Mouse (Mus musculus) 416B (cell line): ENCODE measurements around the gene Dusp23.

Experiments used
- DNase-seq: peaks from one replicate; pipeline ENCODE4 v3.0.0; 2011; ENCODE audit warnings: low read depth

Dusp23 gene

DNA sequence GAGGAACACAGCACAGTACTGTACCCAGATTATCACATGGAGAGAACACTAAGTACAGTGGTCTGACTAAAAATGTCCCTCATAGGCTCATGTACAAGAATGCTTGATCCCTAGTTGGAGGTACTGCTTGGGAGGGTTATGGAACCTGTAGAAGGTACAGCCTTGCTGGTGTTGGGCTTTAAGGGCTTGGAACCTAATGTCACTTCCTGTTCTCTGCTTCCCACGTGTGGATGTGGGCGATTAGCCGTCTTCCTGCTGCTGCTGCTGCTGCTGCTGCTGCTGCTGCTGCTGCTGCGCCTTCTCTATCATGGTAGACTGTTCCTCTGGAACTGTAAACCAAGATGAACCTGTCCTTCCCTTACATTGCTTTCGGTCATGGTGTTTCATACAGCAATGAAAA, 9.2 kb downstream of the Dusp23 start:
- DNase-seq: no peak

DNA sequence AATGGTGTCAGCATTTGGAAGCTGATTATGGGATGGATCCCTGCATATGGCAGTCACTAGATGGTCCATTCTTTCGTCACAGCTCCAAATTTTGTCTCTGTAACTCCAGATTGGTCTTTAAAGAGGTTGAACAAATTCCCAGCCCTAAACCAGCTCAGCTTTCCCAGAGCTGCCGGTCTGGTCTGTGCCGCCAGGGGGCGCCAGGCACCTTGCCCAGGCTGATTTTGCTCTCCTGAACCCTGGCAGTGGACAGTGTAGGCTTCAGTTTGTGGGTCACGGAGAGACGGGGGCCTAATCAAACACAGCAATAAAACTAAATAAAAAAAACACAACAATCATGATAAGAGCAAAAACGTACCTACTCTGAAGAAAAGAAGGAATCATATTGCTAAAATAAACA, 13.5 kb downstream of the Dusp23 start:
- peak; percentile 63 for DNase-seq

DNA sequence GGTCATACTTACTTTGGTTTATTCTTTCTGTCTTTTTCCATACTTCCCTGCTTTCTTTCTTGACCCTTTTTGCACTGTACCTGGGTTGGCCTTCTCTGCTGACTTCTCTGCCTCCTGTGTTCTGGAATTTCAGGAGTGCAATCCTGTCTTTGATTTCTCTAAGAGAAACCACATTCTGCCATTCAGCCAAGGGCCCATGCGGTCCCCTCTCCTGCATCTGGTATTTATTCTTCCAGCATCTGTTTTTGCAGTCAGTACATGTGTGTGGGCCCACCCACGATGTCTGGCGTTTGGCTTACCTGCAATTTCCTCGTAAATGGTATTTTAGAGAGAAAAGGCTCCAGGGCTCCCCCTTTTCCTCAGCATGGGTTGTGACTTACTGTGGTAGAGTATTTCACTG, 14.6 kb downstream of the Dusp23 start:
- DNase-seq: no peak

DNA sequence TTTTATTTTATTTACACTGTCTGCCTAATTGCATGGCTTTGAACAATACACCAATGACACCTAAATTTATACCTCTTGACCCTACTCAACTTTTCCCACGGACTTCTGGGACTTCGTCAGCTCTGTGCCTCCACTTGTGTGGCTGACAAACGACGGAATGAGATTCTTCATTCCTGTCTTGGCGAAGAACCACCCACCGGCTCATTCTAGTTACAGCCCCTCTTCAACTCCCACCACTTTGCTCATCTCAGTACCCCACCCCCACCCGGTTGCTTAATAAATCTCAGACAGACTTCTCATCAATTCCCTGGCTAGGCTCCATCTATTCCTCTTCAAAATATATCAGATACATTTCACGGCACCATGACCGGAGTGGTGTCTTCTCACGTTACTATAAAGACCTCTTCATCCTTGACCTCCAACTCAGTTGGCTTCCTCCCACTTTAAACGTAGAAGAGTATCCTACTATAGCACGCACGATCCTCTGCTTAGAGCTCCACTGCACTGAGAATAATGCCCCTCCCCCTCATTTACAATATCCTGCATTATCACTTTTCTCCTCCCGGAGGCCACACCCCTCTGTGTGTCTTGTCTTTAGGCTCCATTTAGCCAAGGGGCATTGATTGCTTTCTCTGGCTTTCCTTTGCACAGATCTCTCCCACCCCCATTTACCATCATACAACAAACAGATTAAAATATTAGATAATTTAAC, 15.2 kb downstream of the Dusp23 start:
- no peak for DNase-seq

DNA sequence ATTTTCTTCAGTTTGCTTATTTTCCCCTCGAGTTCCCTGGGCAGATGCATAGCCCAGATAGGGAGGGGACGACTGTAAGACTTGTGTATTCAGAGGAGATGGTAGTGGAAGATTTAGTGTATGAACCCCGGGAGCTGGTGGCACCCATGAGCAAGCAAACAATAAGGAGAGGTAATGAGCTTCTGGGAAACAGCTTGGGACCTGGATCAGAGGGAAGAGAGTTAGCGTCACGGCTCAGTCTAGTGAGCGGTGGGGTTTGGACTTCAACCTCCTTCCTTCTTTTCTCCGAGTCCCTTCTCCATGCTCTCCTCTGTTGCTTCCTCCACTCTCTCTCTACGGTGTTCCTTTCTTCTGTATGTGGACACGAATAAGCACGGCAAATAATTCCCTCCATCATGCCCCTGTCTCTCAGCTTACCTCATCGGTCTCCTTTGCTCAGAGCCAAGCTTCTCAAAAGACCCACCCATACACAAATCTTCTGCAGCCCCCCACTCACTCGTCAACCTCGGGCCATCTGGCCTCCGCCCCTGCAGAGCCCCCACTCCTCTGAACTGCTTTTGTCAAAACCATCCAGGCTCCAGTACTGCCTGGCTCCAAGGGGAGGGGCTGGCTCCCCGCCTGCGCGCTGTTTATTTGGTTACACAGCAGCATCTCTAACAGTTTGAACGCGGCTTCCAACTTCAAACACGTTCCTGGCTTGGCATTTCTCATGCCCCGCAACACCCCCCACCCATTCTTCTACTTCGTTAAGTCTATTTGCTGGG, 16.0 kb downstream of the Dusp23 start:
- DNase-seq: no peak

DNA sequence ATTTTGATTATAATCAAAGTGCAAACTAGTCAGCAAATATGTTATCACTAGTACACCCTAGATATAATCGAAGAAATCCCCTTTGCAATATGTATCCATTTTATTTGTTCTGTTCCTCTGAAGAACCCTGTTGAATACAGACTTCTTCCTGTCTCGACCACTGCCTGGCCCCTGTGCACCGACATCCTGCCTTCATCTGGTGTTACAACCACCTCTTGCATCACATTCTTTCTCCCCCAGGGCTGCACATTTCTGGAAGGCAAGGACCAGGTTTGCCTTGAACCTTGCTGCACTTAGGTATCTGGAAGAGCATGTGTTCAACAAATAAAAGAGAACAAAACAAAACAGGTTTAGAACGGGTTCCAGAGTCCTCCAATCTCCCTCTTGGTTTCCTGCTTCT, 17.4 kb downstream of the Dusp23 start:
- peak; percentile 27 for DNase-seq

DNA sequence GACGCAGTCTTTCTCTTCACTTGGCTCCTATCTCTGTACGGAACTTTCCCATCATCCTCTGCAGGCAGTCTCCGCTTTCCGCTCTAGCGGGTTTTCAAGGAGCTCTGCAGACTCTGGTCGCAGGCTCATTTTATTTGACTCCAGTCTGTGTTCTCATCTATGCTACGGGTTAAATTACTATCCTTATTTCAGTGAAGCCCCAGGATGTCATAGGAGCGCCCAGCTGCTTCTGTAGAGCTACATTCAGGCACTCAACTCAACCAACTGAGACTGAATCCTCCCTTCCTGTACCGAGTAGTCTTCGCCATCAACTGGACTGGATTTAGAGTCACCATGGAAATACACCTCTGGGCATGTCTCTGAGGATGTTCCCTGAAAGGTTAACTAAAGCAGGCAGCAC, 18.1 kb downstream of the Dusp23 start:
- no peak for DNase-seq

DNA sequence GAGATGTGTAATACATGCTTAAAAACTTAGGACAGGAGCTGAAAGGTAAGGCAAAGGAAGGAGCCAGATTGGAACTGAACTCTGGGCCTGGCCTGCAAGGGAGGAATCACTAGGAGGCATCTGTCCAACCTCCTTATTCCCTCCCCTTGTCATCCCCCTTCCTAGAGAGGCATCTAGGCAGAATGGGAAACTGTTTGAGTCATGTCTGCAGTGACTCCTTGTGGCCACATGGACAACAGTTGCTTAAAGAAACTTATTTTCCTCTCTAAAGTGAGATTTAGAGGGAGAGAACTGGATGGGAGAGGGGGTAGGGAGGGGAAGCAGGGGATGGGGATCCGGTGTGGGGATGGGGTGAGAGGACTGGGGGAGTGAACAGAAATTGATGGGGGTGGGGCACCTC, 20.0 kb downstream of the Dusp23 start:
- DNase-seq: peak; percentile 55

DNA sequence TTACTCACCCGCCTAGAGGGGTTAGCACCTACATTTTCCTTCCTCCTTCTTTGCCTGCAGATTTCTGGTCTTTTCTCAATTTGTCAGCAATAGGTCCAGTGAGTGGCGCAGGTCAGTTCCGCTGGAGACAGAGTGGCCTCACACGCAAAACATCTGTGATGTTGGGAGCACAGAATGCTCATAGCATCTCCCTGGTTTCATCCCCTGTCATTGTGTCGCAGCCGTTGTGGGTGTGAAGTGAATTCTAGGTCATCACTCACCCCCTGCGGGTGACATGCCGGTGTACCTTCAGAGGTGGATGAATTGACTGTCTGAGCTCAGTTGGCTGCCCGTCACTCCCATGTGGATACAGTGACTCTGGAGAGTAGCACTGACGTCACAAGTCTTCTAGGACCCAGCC, 21.5 kb downstream of the Dusp23 start:
- no peak for DNase-seq

DNA sequence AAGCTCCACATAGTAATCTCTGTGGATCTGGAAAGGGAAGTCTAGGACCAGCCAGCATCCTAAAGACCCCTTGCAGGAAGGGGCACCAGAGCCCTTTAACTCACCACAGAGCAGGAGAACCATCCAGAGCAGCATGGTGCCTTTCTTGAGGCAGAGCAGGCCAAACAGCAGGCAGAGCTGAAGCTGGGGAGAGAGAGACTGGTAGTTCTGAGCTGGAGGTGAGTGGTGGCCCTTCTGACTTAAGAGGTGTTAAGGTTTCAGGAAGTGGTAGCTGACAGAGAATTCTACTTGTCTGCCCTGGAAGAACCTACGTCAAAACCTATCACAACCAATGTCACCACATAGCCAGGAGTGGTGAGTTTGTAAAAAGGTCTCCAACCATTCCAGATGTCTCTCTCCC, 30.4 kb downstream of the Dusp23 start, which contains the start of gene Fcrl6:
Gene Fcrl6 (minus strand): TSS at position 226 of the 400 bp plus-strand sequence.
- DNase-seq: no peak

DNA sequence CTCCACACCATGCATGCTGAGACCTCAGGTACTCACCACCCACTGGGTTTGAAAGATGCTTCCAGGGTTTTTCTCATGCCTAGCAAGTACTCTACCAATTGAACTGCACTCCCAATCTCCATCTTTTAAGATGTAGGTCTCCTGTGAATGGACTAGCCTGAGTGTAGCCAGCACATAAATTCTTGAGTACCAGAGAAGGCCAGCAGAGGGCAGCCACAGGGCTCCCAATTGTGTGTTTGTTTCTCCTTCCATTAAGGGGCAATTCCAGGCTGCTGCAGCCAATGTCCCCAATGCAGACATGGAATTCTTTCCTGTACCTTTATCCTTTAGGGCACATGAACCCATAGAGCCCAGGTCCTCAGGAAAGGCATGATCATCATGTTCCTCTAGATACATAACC, 38.3 kb downstream of the Dusp23 start:
- DNase-seq: peak; percentile 45

DNA sequence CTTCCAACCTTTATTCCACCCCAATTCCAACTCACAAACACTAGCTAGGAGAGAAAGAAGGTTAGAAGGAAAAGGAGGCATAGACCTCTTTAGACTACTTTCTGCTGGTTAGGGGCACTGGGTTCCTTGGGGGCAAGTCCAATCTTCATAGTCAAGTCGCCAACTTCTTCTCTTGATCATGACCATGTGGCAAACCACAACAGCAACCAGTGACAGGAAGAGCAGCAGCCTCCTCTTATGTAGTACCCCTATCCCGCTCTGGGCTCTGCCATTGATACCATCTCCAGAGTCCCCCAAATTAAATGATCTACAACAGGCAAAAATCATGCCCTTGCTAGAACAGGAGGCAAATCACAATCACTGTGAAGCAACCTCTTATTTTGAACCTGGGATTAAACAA, 38.8 kb downstream of the Dusp23 start:
- DNase-seq: no peak

DNA sequence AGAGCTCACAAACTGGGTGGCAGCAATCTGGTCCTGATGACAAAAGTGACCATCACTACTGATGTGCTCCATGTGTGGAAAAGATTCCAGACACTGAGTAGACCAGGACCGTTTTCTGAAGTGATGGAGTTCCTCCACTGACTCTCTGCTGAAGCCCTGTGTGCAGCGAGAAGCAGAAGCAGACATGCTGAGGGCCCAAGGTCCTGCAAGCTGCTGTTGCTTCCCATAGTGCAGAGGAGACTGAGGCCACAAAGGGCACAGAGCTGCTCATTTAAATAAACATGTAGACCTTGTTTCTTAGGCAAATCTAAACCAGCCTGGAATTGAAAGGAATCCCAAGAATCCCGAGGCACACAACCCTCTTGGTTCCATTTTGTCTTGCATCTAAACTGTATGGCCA, 39.4 kb downstream of the Dusp23 start:
- DNase-seq: no peak

DNA sequence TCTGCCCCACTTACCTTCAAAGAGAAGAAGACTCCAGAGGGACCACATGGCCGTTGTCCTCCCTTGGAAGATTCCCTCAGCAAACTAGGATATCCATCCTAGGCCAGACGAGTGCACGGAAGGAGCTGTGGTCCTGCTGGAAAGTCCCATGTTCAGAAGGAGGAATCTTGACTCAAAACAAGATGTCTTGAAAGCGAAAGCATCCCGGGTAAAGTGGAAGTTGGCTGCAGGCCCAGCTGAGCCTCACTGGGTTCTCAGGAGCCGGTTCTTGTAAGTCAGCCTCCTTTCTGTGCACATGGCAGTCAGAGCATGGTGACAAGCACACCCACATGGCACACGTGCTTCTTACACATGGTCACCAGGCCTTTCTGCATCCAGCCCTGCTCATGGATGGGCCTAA, 42.4 kb downstream of the Dusp23 start, which contains the start of gene Slamf8:
Gene Slamf8 (minus strand): TSS at position 184 of the 400 bp plus-strand sequence.
- no peak for DNase-seq

DNA sequence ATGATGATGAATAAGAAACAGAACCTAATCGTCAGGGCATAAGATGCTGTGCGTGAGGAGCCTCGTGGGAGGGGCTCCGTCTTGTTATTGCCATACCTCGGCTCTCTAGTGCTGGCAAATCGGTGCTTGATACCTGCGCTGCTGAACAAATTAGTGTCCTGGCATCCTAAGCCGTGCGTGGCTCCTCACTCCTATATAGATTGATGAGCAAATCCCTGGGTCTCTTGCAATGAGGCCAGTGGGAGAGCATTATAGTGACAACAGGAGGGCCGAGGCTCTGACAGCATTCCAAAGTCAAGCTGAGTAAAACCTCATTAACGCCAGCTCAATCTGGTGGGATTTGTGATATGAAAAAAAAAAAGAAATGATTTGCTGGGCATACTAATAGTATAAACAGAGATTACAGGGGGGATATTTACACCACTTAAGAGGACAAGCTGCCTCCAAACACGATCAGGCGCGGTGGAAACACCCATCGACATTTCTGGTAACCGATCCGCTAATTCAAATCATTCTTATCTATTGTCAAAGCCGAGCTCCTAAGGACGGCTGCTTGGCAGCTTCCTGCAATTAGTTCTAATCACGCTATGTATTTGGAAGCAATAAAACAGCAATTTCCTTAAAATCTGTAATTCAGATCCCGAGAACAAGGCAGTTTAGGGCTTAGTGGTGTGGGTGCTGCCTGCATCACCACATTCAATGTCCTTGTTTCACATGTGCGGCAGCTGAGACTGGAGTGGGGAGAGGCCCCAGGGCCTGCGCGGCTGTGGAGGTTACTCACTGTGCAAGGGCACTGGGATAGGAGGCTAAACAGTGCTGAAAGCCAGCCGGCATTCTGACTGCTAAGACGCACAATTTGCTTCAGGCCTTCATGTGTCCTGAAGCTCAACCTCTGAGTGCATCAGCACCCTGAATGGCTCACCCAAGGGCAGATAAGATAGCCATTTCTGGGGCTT, 46.9 kb downstream of the Dusp23 start:
- DNase-seq: no peak

DNA sequence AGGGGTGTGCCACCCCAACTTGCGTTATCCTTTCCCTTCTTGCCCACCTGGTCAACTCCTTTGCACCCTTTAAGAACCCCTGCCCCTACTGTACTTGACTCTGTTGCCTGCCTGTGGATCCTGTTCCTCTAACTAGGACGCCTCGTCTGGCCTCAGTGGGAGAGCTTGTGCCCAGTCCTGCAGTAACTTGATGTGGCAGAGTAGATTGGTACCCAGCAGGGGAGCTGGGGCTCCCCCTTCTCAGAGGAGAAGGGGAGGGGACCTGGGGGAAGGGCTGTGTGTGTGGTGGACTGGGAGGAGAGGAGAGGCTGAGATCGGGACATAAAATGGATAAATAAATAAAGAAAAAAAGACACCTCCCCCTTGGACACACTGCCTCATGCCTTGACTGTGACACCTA, 47.7 kb downstream of the Dusp23 start:
- DNase-seq: no peak

DNA sequence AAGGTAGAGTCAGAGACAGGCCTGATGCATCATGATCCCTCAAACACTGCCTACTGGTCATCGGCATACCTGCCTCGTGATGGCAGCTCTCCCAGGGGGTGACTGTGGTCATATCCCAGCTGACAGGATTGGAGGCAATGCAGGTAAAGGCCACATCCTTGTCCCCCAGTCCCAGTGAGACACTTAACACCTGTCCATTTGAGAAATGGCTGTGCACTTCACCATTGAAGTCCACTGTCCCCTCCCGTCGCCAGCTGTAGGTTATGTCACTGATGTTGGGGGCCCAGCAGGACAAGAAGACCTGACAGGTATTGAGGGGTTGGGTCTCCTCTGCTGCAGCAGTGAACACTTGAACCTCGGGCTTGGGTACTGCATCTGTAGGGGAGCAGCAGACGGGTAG, 48.5 kb downstream of the Dusp23 start:
- no peak for DNase-seq

DNA sequence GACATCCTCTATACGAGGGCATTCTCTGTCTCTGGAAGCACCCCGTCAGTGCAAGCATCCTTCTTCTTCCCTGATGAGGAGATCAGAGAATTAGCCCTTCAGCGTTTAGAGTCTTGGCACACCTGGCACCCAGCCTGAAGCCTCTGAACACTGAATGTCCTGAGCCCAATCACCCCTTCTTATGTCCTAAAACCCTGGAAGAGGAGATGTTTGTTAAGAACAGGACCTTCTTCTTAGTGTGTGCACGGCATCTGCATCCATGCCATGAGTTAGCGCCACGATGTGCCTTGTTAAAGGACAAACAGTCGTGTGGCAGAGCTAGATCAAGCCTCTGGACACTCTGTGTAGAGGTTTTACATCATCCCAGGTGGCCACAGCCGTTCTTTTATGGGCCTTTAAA, 50.3 kb downstream of the Dusp23 start:
- no peak for DNase-seq
